Mouse (Mus musculus) intestine, postnatal 0 days (tissue): ENCODE data around the gene Tmem198. TPM values are rescaled to one million over a fixed set of nuclear protein-coding genes. Genes with fewer than 3 reads are reported as not detected.
A peak's percentile ranks its signal among the peaks of the same experiment; 100 is the strongest.

ENCODE experiments used
- ATAC-seq: fragments of 200-750 bp; cut with Nextera tagmentation; 2 replicates; pipeline ENCODE4 v1.8.0; 2017; ENCODE audit warnings: mild to moderate bottlenecking, moderate TSS enrichment, moderate library complexity
- H3K27ac ChIP-seq: fragments of 300-500 bp; sonication (generic); 2 replicates; pipeline ENCODE4 v1.5.1; 2014; ENCODE audit warnings: mild to moderate bottlenecking, low read depth, low read length, moderate library complexity
- H3K27me3 ChIP-seq: fragments of 300-500 bp; sonication (generic); replicated peaks from 2 replicates; pipeline ENCODE4 v1.6.1; 2014; ENCODE audit warnings: low read length, mixed read lengths; ENCODE audit not compliant: control insufficient read depth, insufficient read depth
- H3K36me3 ChIP-seq: fragments of 300-500 bp; sonication (generic); 2 replicates; pipeline ENCODE4 v1.6.1; 2014; ENCODE audit warnings: mild to moderate bottlenecking, moderate library complexity; ENCODE audit not compliant: control insufficient read depth, insufficient read depth
- H3K4me1 ChIP-seq: fragments of 300-500 bp; sonication (generic); replicated peaks from 2 replicates; pipeline ENCODE4 v1.6.1; 2014; ENCODE audit warnings: antibody characterized with exemption, low read length, mixed read lengths; ENCODE audit not compliant: control insufficient read depth, insufficient read depth
- H3K4me2 ChIP-seq: fragments of 300-500 bp; sonication (generic); replicated peaks from 2 replicates; pipeline ENCODE4 v1.6.1; 2014; ENCODE audit warnings: low read depth, mild to moderate bottlenecking, moderate library complexity
- H3K4me3 ChIP-seq: fragments of 300-500 bp; sonication (generic); 2 replicates; pipeline ENCODE4 v1.5.1; 2014; ENCODE audit warnings: low read depth, low read length
- H3K9ac ChIP-seq: fragments of 300-500 bp; sonication (generic); 2 replicates; pipeline ENCODE4 v1.6.1; 2014; ENCODE audit warnings: mild to moderate bottlenecking, low read depth, low read length
- H3K9me3 ChIP-seq: fragments of 300-500 bp; sonication (generic); 2 replicates; pipeline ENCODE4 v1.6.1; 2016; ENCODE audit warnings: mixed run types; ENCODE audit not compliant: control insufficient read depth
- CTCF ChIP-seq: sonication (generic); IDR thresholded peaks from 2 replicates; pipeline ENCODE4 v1.5.1; 2016; ENCODE audit warnings: low read depth, mild to moderate bottlenecking, control low read depth, antibody characterized with exemption, moderate library complexity
- WGBS: fragments of 180-500 bp; shearing (Covaris S2); extraction: QIAGEN DNeasy Blood & Tissue Kit; methylation state at CpG from one replicate; pipeline ENCODE4 v1.1.7; 2014; 5-methylcytosine and 5-hydroxymethylcytosine counted together
- polyA plus RNA-seq: library from polyadenylated mRNA; unstranded; fragments of >200 nt; fragmentation: Nextera tagmentation; extraction: Ambion mirVana; gene quantifications from 2 replicates; pipeline ENCODE4 v1.2.1, GENCODE M21; 2015

The Tmem198 gene
- polyA plus RNA-seq, 1 experiment from 2014 or later = 1.3 TPM

- Histone ChIP-seq H3K9ac (no peak overlapping the region), H3K4me2 (no peak overlapping the region), H3K27ac (no peak overlapping the region), H3K36me3 (peaks cover 32% of the 10 kb centered on the region; the same call in 1 of the 2 replicates), H3K4me3 (no peak overlapping the region), H3K27me3 (peaks cover 11% of the 10 kb centered on the region; the same call in 1 of the 2 replicates), H3K4me1 (no peaks in the 10 kb centered on the region), H3K9me3 (no peaks in the 10 kb centered on the region)
- ATAC-seq = no peak
- 96% methylated on average over 11 of the region's 11 CpGs for WGBS
- no peak for TF ChIP-seq CTCF
Observed at GRCm38 (mm10) chr1:75476441-75476840, 2.9 kb upstream of the Tmem198 start.

GRCm38 (mm10) chr1:75477264-75477965, 1.9 kb upstream of the Tmem198 start:
- peak overlapping the region; percentile 20 for H3K4me3 ChIP-seq
- H3K4me2 ChIP-seq = peak overlapping the region; percentile 97
- H3K9me3 ChIP-seq = no peaks in the 10 kb centered on the region
- H3K36me3 ChIP-seq = peaks cover 32% of the 10 kb centered on the region; the same call in 1 of the 2 replicates
- no peaks in the 10 kb centered on the region for H3K4me1 ChIP-seq
- no peak overlapping the region for H3K9ac ChIP-seq
- WGBS = 14% methylated on average over 35 of the region's 35 CpGs
- peak; percentile 14; the same call in 1 of the 2 replicates for ATAC-seq
- peak; percentile 93 for TF ChIP-seq CTCF
- peaks cover 11% of the 10 kb centered on the region; the same call in 1 of the 2 replicates for H3K27me3 ChIP-seq
- H3K27ac ChIP-seq = no peak overlapping the region

GRCm38 (mm10) chr1:75477966-75478290, 1.4 kb upstream of the Tmem198 start:
- no peak overlapping the region for H3K27ac ChIP-seq
- H3K4me1 ChIP-seq = no peaks in the 10 kb centered on the region
- H3K27me3 ChIP-seq = peaks cover 11% of the 10 kb centered on the region; the same call in 1 of the 2 replicates
- peak overlapping the region; percentile 97 for H3K4me2 ChIP-seq
- whole genome bisulfite sequencing = 51% methylated on average over 3 of the region's 3 CpGs
- no peak for ATAC-seq
- no peaks in the 10 kb centered on the region for H3K9me3 ChIP-seq
- peak overlapping the region; percentile 74; the same call in 1 of the 2 replicates for H3K4me3 ChIP-seq
- no peak for TF ChIP-seq CTCF
- no peak overlapping the region for H3K9ac ChIP-seq
- H3K36me3 ChIP-seq = peaks cover 32% of the 10 kb centered on the region; the same call in 1 of the 2 replicates

GRCm38 (mm10) chr1:75478497-75478896, 835 bp upstream of the Tmem198 start:
- no peaks in the 10 kb centered on the region for H3K9me3 ChIP-seq
- under 1% methylated on average over 24 of the region's 25 CpGs for whole genome bisulfite sequencing
- H3K4me2 ChIP-seq = peak overlapping the region; percentile 97
- ATAC-seq = no peak
- TF ChIP-seq CTCF = no peak
- no peaks in the 10 kb centered on the region for H3K4me1 ChIP-seq
- H3K27me3 ChIP-seq = peaks cover 11% of the 10 kb centered on the region; the same call in 1 of the 2 replicates
- peaks cover 32% of the 10 kb centered on the region; the same call in 1 of the 2 replicates for H3K36me3 ChIP-seq
- H3K9ac ChIP-seq = peak overlapping the region; percentile 67
- H3K27ac ChIP-seq = peak overlapping the region; percentile 80
- H3K4me3 ChIP-seq = peak overlapping the region; percentile 74

- Histone ChIP-seq H3K36me3 (peaks cover 21% of the 10 kb centered on the region; the same call in 1 of the 2 replicates), H3K4me1 (no peaks in the 10 kb centered on the region), H3K27me3 (peaks cover 15% of the 10 kb centered on the region; the same call in 1 of the 2 replicates), H3K9me3 (no peaks in the 10 kb centered on the region), H3K4me2 (peak overlapping the region; percentile 97), H3K9ac (no peak overlapping the region), H3K27ac (no peak overlapping the region), H3K4me3 (peak overlapping the region; percentile 74)
- no peak for ATAC-seq
- 2% methylated on average over 20 of the region's 24 CpGs for WGBS
- peak; percentile 0; the same call in 1 of the 2 replicates for TF ChIP-seq CTCF
Observed at GRCm38 (mm10) chr1:75479635-75479989, 280 bp downstream of the Tmem198 start.

GRCm38 (mm10) chr1:75480036-75480435, 704 bp downstream of the Tmem198 start:
- WGBS = 22% methylated on average over 13 of the region's 13 CpGs
- peak overlapping the region; percentile 74 for H3K4me3 ChIP-seq

More at GRCm38 (mm10) chr1:75480036-75480435, 704 bp downstream of the Tmem198 start:
- H3K27me3 ChIP-seq = peaks cover 15% of the 10 kb centered on the region; the same call in 1 of the 2 replicates
- peaks cover 17% of the 10 kb centered on the region; the same call in 1 of the 2 replicates for H3K36me3 ChIP-seq
- ATAC-seq = no peak
- H3K4me2 ChIP-seq = peak overlapping the region; percentile 97; the same call in 1 of the 2 replicates
- no peak overlapping the region for H3K9ac ChIP-seq
- no peak overlapping the region for H3K27ac ChIP-seq
- no peaks in the 10 kb centered on the region for H3K4me1 ChIP-seq
- no peak for TF ChIP-seq CTCF
- H3K9me3 ChIP-seq = no peaks in the 10 kb centered on the region
